Mouse (Mus musculus) heart, postnatal 0 days (tissue): ENCODE results near the gene Exoc3l2.

Experiments used
- CTCF ChIP-seq: IDR thresholded peaks from 2 replicates; pipeline ENCODE4 v1.5.1; 2016; ENCODE audit warnings: antibody characterized with exemption, control low read depth, low read depth
- EP300 ChIP-seq: IDR thresholded peaks from 2 replicates; pipeline ENCODE4 v1.6.1; 2016; ENCODE audit warnings: antibody characterized with exemption, low read depth

DNA sequence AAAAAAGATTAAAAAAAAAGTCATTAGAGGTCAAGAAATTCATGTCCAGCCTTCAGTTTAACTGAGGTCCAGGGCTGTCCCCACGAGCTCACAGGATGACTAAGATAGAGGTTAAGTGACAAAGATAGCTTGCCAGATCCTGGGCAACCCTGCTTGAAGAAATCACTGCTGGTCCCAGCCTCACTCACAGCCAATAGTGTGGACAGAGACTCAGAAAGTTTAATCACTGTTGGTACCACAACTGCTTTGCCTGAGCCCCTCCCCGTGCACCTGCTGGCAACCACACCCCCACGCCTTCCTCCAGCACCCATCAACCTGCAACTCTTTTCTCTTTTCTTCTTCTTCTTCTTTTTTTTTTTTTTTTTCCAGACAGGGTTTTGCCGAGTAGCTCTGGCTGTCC lies 39.1 kb upstream of the Exoc3l2 start:
- TF ChIP-seq CTCF (no peak), EP300 (no peak)
